Mouse (Mus musculus): ENCODE measurements at regions not wholly inside any gene's neighbourhood (a gene's known extent, or its start where the extent isn't known, plus 50 kb on each side); places are given as distances from the start of the nearest gene placed in this dataset.
"Not testable (repeated sequence)": the region's sequence is repeated elsewhere in the genome, so short reads cannot be mapped to it uniquely, and the experiment has no call there.

DNA sequence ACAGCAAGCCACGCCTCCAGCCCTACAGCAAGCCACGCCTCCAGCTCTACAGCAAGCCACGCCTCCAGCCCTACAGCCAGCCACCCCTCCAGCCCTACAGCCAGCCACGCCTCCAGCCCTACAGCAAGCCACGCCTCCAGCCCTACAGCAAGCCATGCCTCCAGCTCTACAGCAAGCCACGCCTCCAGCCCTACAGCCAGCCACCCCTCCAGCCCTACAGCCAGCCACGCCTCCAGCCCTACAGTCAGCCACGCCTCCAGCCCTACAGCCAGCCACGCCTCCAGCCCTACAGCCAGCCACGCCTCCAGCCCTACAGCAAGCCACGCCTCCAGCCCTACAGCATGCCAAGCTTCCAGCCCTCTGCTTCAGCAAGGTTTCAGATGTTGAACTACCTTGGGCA, 145.8 kb upstream of the Arglu1 start:
- DNase-seq (ENCODE audit: low spot score in 2 of 2): not testable (repeated sequence)

DNA sequence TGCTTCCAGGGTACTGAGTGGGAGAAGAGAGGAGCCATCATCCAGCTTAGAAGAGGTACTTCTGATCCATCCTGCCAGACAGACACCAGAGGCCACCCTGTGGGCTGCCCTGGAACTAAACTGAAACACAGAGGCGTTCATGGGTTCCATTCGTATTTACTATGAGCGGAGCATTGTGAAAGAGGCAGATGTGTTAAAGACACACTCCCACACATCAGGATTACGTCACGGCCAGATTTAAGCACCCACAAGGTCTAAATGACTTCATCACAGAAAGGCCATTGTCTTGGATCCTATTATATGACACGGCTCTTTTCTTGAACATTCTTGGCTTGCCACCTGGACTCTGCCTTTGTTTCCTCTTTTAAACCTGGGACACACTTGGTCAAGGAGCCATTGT, 141.0 kb upstream of the Arglu1 start:
- DNase-seq (ENCODE audit: low spot score in 2 of 2): no peak

DNA sequence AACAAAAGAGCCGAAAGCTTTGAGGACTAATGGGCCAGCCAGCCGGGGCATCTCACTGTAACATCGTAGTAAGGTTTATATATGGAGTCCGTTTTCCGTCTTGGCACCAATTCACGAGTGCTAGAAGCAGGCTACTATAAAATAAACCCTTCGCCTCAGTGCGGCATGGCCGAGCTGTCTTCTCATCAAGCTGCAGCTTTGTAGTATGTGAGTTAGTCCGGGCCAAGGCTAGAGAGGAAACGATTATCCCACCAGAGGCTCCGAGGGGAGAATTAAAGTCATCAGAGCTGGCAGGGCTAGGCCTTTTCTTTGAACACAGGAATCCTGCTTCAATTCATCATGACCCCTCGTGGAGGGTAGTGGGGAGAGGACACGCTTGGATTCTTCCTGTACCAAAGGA, 138.9 kb upstream of the Arglu1 start:
- DNase-seq (ENCODE audit: low spot score in 2 of 2): no peak

- no peak for DNase-seq (ENCODE audit: low spot score in 2 of 2)
These were observed 137.2 kb upstream of the Arglu1 start for GRCm38 (mm10) chr8:8827555-8827954.

DNA sequence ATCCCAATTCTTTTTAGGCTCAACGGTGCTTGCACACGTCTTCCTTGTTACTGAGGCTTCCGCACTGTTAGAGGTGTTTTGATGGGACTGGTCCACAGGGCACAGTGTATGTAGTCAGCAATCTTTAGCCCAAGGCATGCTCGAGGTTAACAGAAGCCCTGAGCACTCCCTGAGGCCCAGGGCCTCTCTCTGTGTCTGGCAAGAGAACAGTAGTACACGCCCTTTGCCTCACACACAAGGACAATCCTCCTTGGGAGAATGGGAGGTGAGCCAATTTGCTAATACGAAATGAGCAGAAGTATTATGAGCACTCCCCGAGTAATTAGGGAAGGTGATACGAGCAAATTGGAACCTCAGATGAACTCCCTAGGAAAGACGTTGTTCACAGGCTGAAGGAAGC, 136.5 kb upstream of the Arglu1 start:
- DNase-seq (ENCODE audit: low spot score in 2 of 2): no peak

DNA sequence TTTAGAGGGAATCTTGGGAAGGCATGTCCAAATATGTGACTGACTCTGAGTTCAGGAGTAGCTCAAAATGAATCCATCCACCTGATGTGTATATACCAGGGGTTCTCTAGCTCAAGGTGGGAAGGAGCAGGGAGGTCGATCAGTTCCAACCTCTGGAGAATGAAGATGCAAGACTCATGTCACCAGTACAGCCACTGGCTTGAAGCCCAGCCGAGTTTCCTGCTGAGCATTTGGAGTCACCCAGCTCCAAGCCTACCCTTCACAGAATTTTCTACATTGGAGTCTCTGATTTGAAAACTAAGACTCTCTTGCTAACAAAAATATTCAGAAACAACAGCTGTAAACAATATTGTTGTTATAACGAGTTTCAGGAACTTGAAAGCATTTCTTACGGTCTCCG, 134.6 kb upstream of the Arglu1 start:
- no peak for DNase-seq (ENCODE audit: low spot score in 2 of 2)

DNA sequence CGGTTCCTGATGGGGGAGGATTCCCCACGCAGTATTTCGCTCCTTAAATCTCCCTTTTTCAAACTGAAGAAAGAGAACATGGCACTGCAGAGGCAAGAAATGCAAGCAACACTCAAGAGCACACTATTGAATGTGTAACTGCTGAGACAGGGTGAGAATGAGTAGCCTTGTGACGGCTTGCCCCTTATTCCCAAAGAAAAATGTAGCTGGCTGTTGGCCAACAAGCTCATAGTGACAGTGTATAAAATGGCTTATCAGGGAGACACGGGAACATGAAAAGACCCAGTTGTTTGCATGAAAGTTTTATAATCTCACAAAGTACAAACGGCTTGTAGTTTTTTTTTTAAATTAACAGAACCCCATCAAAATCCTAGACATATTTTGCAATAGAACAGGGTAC, 130.8 kb upstream of the Arglu1 start:
- no peak for DNase-seq (ENCODE audit: low spot score in 2 of 2)

DNA sequence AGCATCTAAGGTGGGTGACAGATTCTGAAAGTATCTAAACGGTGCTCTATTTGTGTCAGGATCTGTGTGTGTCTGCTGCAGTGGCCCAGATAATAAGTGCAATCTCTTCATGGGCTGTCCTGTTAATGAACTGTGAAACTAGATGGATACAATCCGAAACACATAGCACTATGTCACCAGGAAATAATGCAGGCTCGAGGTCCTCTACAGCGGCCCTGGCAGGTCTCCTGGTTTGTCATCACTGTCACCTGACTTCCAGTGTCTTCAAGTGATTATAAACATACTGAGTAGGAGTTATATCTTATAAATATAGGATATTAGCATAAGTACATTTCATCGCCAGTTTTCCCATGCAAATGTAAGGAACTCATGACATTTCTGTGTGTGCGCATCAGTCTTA, 130.3 kb upstream of the Arglu1 start:
- DNase-seq (ENCODE audit: low spot score in 2 of 2): no peak

DNA sequence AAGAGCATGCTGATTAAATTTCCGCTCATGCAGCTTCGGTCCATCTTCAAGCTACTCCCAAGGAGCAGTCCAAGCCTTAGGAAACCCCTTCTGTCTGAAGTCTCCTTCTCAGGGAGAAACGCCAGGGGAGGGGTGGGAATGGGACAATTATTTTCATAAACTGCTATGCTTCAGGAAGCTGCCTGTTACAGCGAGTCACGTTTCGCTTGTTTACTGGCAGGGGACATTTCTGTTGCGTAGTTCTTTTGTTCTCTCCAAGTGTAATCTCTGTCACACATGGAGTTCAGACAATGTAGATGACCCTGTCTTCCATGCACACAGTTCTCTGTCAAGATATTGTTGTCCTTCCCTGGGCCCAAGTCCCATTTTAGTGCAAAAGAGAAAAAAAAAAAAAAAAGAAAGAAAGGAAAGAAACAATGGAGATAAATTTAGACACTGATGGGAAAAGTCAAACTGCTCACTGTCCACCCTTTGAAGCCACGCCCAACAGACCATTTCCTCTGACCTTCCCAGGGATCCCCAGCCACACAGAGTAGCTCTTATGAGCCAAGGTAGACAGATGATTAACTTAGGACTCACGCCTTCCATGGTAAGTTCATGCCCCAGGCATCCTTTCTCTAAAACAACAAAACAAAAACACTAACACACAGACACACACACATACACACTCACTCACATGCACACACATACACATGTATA, 129.1 kb upstream of the Arglu1 start:
- no peak for DNase-seq (ENCODE audit: low spot score in 2 of 2)

- no peak for DNase-seq (ENCODE audit: low spot score in 2 of 2)
These were observed 122.5 kb upstream of the Arglu1 start for GRCm38 (mm10) chr8:8812807-8813167.

GRCm38 (mm10) chr8:8812051-8812806, 121.9 kb upstream of the Arglu1 start:
- DNase-seq (ENCODE audit: low spot score in 2 of 2): no peak

DNA sequence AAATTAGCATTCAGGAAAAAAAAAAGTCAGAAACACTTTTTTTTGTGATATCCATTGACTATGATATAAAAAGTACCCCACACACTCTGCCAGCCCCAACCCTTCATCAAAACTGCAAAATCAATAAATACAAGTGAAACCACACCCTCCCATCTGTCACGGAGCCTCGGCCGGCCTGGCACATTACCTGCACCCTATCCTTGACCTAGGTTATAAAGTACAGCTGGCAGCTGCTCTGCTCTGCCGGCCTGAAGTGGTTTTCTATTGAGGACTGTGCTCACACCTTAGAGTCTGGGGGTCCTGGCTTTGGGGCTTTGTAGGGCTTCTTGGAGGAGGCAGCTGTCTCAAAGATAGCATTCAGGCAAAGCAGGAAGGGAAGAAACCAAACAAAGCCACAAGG, 120.6 kb upstream of the Arglu1 start:
- DNase-seq (ENCODE audit: low spot score in 2 of 2): no peak

DNA sequence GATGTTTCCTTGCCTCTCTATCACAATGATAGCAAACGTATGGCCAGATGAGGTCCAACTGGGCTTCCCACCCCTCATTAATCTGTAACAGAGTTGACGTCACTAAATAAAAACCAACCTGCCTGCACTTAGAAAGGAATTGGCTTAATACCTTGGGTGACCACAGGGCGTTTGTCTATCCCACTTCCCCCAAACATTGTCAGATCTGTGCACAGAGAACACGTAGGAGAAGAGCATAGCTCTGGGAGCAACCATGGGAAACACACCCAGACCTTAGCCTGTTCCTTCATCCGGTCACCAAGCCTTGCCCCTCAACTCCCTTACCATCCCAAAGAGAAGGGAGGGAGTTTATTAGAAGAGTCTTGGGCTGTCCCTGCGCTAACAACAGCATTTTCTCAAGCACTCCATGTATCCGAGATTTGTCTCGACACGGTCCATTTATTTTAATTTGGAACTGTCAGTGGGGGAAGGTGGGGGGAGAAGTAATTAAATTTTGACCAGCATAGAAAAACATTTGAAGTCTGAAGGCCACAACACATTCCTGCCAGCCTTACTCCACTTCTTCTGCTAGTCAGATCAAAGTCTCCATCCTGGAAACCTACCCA, 119.6 kb upstream of the Arglu1 start:
- DNase-seq (ENCODE audit: low spot score in 2 of 2): no peak

DNA sequence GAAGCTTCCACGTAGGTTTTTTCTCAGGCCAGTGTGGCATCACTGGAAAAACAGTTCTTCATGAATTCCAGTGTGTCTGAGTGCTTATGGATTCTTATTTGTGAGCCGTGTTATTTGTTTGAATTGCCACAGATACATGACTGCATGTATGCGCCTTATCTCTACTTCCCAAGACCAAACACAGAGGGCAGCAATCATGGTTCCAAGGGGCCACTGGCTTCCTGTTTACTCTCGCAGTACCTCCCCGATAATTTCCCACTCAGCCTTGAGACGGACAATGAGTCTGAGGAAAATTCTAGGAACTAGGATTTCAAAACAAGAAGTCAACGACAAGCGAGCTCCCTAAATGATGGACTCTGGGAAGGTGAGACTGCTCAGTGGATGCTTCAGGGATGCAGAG, 119.0 kb upstream of the Arglu1 start:
- no peak for DNase-seq (ENCODE audit: low spot score in 2 of 2)

DNA sequence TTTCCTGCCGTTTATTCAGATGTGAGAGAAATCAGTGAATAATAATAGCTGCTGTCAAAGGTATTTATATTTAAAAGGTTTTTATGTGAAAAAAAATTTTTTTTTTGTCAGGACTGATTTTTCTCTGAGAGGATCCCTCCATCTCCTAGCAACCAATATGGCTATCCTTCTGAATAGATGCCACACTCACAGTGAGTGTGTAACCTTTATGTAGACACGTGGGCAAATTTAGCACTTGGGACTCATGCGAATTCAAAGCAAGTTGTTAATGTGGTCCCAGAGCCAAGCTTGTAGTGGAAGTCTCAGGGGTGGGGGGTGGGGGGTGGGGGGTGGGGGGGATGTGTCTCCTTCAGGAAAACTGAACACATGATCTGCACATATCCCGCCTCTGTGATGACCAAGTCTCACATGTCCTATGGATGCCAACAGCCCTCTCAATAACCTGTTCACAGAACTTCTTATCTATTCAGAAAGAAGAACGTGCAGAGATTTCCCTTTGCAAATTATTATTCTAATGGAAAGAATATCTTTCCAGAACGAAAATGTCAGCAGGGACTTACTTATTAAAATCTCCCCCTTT, 112.5 kb upstream of the Arglu1 start:
- DNase-seq (ENCODE audit: low spot score in 2 of 2): no peak

DNA sequence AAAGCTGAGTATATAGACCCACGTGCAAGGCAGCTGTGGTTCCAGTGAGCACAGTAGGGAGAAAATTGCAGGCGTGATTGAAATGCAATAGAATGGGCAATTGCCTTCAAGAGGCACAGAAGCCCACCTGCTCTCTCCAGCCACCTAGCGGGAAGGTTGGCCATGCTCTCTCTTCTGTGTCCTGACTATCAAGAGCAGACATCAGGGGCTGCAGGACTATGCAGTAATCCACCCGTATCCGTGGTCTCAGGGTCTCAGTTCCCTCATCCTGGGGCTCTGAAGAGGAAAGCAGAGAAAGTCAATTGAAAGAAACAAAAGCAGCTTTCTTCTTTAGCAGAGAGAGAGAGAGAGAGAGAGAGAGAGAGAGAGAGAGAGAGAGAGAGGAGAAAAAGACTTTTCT, 112.0 kb upstream of the Arglu1 start:
- no peak for DNase-seq (ENCODE audit: low spot score in 2 of 2)

- no peak for DNase-seq (ENCODE audit: low spot score in 2 of 2)
These were observed 111.3 kb upstream of the Arglu1 start for GRCm38 (mm10) chr8:8801578-8801977.

DNA sequence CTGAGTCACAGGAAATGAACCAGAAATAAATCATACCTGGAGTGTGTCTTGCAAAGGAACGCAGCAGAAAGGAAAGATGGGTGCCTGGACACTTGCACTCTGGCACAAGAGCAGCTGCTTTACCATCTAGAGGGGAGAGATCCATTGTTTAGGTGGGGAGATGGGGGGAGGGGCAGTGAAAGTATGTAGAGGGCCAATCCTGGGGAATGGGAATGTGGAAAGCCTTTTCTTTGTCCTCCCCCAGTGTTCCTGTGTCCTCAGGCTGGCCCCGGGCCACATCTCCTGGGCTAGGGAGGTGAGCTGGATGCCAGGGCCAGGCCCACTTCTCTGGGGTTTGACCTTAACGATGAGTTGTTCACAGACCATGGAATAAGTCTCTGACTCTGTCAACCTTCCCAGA, 107.2 kb upstream of the Arglu1 start:
- DNase-seq (ENCODE audit: low spot score in 2 of 2): no peak

- DNase-seq (ENCODE audit: low spot score in 2 of 2): no peak
These were observed 106.6 kb upstream of the Arglu1 start for GRCm38 (mm10) chr8:8796951-8797350.

- DNase-seq (ENCODE audit: low spot score in 2 of 2): no peak
These were observed 104.4 kb upstream of the Arglu1 start for GRCm38 (mm10) chr8:8794711-8795110.

DNA sequence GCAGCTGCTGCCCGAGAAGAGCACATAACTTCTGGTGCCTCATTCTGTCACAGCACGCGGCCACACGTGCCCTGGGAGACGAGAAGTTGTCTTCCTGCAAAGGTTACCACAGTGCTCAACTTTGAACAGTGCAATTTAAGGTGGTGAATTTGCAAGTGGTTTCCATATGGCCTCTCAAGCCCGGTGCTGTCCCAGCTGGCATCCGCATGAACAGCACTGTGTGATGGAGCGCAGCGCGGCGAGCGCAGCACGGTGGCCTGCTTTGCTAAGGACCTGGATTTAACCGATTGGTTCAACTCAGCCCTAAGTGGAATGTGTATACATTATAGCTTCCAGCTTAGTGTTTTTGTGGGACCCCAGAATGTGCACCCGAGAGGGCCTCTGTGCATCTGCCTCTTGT, 89.6 kb upstream of the Arglu1 start:
- DNase-seq (ENCODE audit: low spot score in 2 of 2): no peak

DNA sequence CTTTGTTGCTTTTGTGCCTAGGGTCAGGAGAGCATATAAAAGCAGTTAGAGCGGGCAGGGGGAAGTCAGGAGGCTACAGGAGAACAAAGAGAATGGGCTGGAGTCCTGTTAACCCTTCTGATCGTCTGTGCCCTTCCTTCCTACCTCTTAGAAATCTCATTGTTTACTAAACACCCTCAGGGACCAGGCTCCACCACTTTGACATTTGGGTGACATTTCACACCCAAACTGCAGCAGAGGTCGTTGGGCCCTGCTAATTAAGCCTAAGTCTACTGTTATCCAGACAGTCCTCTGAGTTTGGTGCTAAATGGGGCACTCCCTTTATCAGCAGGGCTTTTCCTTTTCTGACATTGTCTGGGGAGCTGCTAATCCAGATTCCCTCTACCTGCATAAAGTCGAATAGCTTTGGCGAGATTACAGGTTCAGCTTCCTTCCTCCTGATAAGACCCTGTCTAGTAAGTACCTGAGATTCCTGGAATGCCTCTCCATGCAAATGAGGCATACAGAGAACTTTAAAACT, 84.2 kb upstream of the Arglu1 start:
- no peak for DNase-seq (ENCODE audit: low spot score in 2 of 2)

- no peak for DNase-seq (ENCODE audit: low spot score in 2 of 2)
These were observed 82.1 kb upstream of the Arglu1 start for GRCm38 (mm10) chr8:8772424-8772823.

Data from urinary bladder, adult 18-20 months (tissue).